ENCODE assay signal across 8 mouse cellular contexts in the genomic region with DNA sequence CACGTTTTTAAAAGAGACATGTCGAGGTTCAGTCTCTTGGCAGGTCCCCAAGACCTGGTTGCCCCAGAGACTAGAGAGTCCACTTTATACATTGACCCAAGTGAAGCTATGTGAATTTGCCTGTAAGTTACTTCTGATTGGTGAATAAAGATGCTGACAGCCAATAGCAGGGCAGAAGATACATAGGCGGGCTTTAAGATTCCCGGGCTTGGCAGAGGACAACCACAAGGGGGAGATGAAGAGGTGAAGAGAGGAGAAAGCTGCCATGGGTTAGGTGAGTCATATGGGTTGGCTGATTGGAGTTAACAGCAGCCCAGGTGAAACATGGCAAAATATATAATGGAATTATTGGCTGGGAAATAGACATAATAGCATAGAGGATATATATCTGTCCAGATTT. TPM values are rescaled to one million over a fixed set of nuclear protein-coding genes. Genes with fewer than 3 reads are reported as not detected.
DNase-seq lines count a peak whose midpoint lies in the region; ATAC-seq and TF ChIP-seq lines count a peak whose summit lies in the region.
"Had no signal": no experiment of that assay in that cellular context is flagged by ENCODE, and none has a peak within 500 bp of the region (broad histone marks: within the 10 kb centered on the region; RNA-seq: fewer than 3 reads in every experiment).

No protein-coding gene starts in this region.

- DNase-seq in NIH3T3 (ENCODE audit: low read depth), result peak; percentile 90
- peak; percentile 85 for DNase-seq in c-Kit-positive CD71-negative TER-119-negative erythroid progenitor cells, embryonic 14.5 days (ENCODE audit: low read depth)
- peak; percentile 41 to 49 for DNase-seq in layer of hippocampus, postnatal 36 days
- peak; percentile 91 for DNase-seq in lung, postnatal 36 days

- H3K27me3 ChIP-seq in forebrain, embryonic 15.5 days, result no peaks in the 10 kb centered on the region
- H3K27me3 ChIP-seq in small intestine, adult 2 months (ENCODE audit: control insufficient read depth, insufficient read depth, low read length), result no peaks in the 10 kb centered on the region
- H3K27me3 ChIP-seq: megakaryocyte, embryonic 14.5 days had no signal

- no peaks in the 10 kb centered on the region for H3K4me1 ChIP-seq in forebrain, embryonic 15.5 days
- H3K4me1 ChIP-seq in small intestine, adult 2 months (ENCODE audit: control insufficient read depth, insufficient read depth, insufficient read length, low read length), result peaks cover 5% of the 10 kb centered on the region; the same call in 1 of the 2 replicates

- ATAC-seq in forebrain, embryonic 15.5 days (replicated peaks), result 0 out of 2 replicates have a peak, but pooled peaks have one; percentile 35
- ATAC-seq in hematopoietic stem cell, adult 5-6 weeks (replicated peaks in 1 of 2; ENCODE audit: insufficient read depth in 1 of 2, low FRiP score in 2 of 2, low TSS enrichment in 1 of 2, low read depth in 1 of 2, poor library complexity in 2 of 2, severe bottlenecking in 2 of 2), result peak; percentile 93 to 96

- H3K27ac ChIP-seq in forebrain, embryonic 15.5 days (replicated peaks), result no peak overlapping the region
- no peak overlapping the region for H3K27ac ChIP-seq in small intestine, adult 2 months (ENCODE audit: insufficient read depth, low read depth, low read length)

- H3K4me3 ChIP-seq in forebrain, embryonic 15.5 days, result no peak overlapping the region
- H3K4me3 ChIP-seq in small intestine, adult 2 months (ENCODE audit: low read depth, low read length), result no peak overlapping the region
- H3K4me3 ChIP-seq: megakaryocyte, embryonic 14.5 days had no signal

- H3K4me2 ChIP-seq in forebrain, embryonic 15.5 days (replicated peaks), result no peak overlapping the region

- 54% methylated on average over 4 of the region's 4 CpGs for WGBS in forebrain, embryonic 15.5 days
- WGBS in small intestine, adult 2 months, result 22% methylated on average over 4 of the region's 4 CpGs

- 0 out of 2 replicates have a peak, but pooled peaks cover under 1% of the 10 kb centered on the region for H3K36me3 ChIP-seq in forebrain, embryonic 15.5 days
- H3K36me3 ChIP-seq in small intestine, adult 2 months (ENCODE audit: control insufficient read depth, insufficient read depth, low read length), result peaks cover 8% of the 10 kb centered on the region

- no peak overlapping the region for H3K9ac ChIP-seq in forebrain, embryonic 15.5 days (replicated peaks)

- H3K9me3 ChIP-seq in forebrain, embryonic 15.5 days, result no peaks in the 10 kb centered on the region
- H3K9me3 ChIP-seq: megakaryocyte, embryonic 14.5 days had no signal

- no peak for TF ChIP-seq POLR2A in small intestine, adult 2 months (IDR thresholded peaks at IDR 0.05; ENCODE audit: low read depth, low read length)

- TF ChIP-seq CTCF in small intestine, adult 2 months (IDR thresholded peaks at IDR 0.05; ENCODE audit: extremely low read depth, insufficient read length, insufficient replicate concordance, low read depth, low read length), result peak; percentile 81; the same call in 1 of the 2 replicates

RNA-seq across cellular contexts. Expression of gene Ch25h, which starts 25.8 kb away (rescaled TPM):
- polyA plus RNA-seq in forebrain, embryonic 15.5 days (2015; fragmentation: Nextera tagmentation; extraction: Ambion mirVana), result 0.17 and 0.67 TPM in 2 replicates
- 0.19 and 0.35 TPM in 2 replicates for total RNA-seq in hematopoietic stem cell, adult 5-6 weeks (2017)
- 1 to 10 TPM in 1 of 2 experiments, under 1 TPM in 1; 0.50 to 1.2 TPM for total RNA-seq in layer of hippocampus, postnatal 36 days (2021)
- polyA plus RNA-seq in small intestine, adult 2 months (2012; rRNA removed), result 6.6 and 7.6 TPM in 2 replicates

RNA-seq across cellular contexts. Expression of gene Lipa, which starts 26.5 kb away (rescaled TPM):
- polyA plus RNA-seq in forebrain, embryonic 15.5 days (2015; fragmentation: Nextera tagmentation; extraction: Ambion mirVana), result 14.9 and 16.6 TPM in 2 replicates
- 31.0 and 34.5 TPM in 2 replicates for total RNA-seq in hematopoietic stem cell, adult 5-6 weeks (2017)
- 10 to 100 TPM; 20.2 to 20.5 TPM for total RNA-seq in layer of hippocampus, postnatal 36 days (2021)
- polyA plus RNA-seq in small intestine, adult 2 months (2012; rRNA removed), result 17.9 and 21.7 TPM in 2 replicates

RNA-seq across cellular contexts. Expression of gene Ifit2, which starts 49.7 kb away (rescaled TPM):
- polyA plus RNA-seq in forebrain, embryonic 15.5 days (2015; fragmentation: Nextera tagmentation; extraction: Ambion mirVana), result 8.0 TPM in 2 replicates
- total RNA-seq in hematopoietic stem cell, adult 5-6 weeks (2017), result 28.9 and 29.6 TPM in 2 replicates
- total RNA-seq in layer of hippocampus, postnatal 36 days (2021), result 1 to 10 TPM; 3.9 to 5.4 TPM
- polyA plus RNA-seq in small intestine, adult 2 months (2012; rRNA removed), result 0.08 and 0.25 TPM in 2 replicates
